Mouse (Mus musculus): ENCODE data around the gene Lad1. TPM values are rescaled to one million over a fixed set of nuclear protein-coding genes. Genes with fewer than 3 reads are reported as not detected.

Gene Lad1
- total RNA-seq, 4 experiments from 2014 or later = 0.08 to 0.23 (median 0.18) TPM

Other genes with a start within 250 kb of the Lad1 start
- gene Nav1, start 211.3 kb upstream of the Lad1 start, total RNA-seq (2022) = 10 to 100 TPM; 15.2 to 26.9 (median 22.8) TPM
- 100 to 1,000 TPM in 1 of 4 experiments, 10 to 100 TPM in 3; 92.3 to 122 (median 99.0) TPM for gene Csrp1, start 98.5 kb upstream of the Lad1 start, total RNA-seq (2022)
- 10 to 100 TPM; 33.0 to 80.7 (median 38.4) TPM for gene Phlda3, start 52.5 kb upstream of the Lad1 start, total RNA-seq (2022)
- under 1 TPM in 1 of 4 experiments, not detected in 3; 0.35 TPM for gene Tnni1, start 39.2 kb upstream of the Lad1 start, total RNA-seq (2022)
- gene Tnnt2, start 17.8 kb downstream of the Lad1 start, total RNA-seq (2022) = 1 to 10 TPM; 2.2 to 5.5 (median 2.6) TPM
- under 1 TPM in 2 of 4 experiments, not detected in 2; 0.09 to 0.32 TPM for gene Pkp1, start 100.6 kb downstream of the Lad1 start, total RNA-seq (2022)
- under 1 TPM in 3 of 4 experiments, not detected in 1; 0.12 to 0.17 (median 0.15) TPM for gene Igfn1, start 187.7 kb downstream of the Lad1 start, total RNA-seq (2022)
- gene Tmem9, start 189.6 kb downstream of the Lad1 start, total RNA-seq (2022) = 10 to 100 TPM; 37.4 to 55.6 (median 50.2) TPM
- gene Ascl5, start 232.2 kb downstream of the Lad1 start, total RNA-seq (2022) = not detected
- gene Cacna1s, start 234.2 kb downstream of the Lad1 start, total RNA-seq (2022) = 1 to 10 TPM in 1 of 4 experiments, under 1 TPM in 3; 0.40 to 1.0 (median 0.75) TPM

Data from adrenal gland, adult 8-10 months (tissue).